Mouse (Mus musculus): ENCODE results near the gene Slc18a3. TPM values are rescaled to one million over a fixed set of nuclear protein-coding genes. Genes with fewer than 3 reads are reported as not detected.

Gene Slc18a3
- not detected in 2 replicates for total RNA-seq (2023)

GRCm38 (mm10) chr14:32464601-32465505, at the start of gene Slc18a3:
TSS of gene Slc18a3 (minus strand) at chr14:32464850.

GRCm38 (mm10) chr14:32513336-32514032, 48.8 kb upstream of the Slc18a3 start, which contains the start of gene Ercc6:
TSS of gene Ercc6 (plus strand) at chr14:32513521.

GRCm38 (mm10) chr14:32465889-32466288, 1.2 kb upstream of the Slc18a3 start, which contains the start of gene Chat:
TSS of gene Chat (minus strand) at chr14:32465989.

Other genes with a start within 250 kb of the Slc18a3 start
- gene Ogdhl, start 142.8 kb downstream of the Slc18a3 start, total RNA-seq (2023), result not detected in 2 replicates
- not detected in 2 replicates for gene 1700024G13Rik, start 76.5 kb downstream of the Slc18a3 start, total RNA-seq (2023)
- gene Chat, start 1.1 kb upstream of the Slc18a3 start, total RNA-seq (2023), result not detected in 2 replicates
- gene Ercc6, start 48.7 kb upstream of the Slc18a3 start, total RNA-seq (2023), result 12.4 and 15.4 TPM in 2 replicates
- not detected in 2 replicates for gene Prrxl1, start 134.6 kb upstream of the Slc18a3 start, total RNA-seq (2023)
- not detected in 2 replicates for gene 3425401B19Rik, start 220.4 kb upstream of the Slc18a3 start, total RNA-seq (2023)